Mouse (Mus musculus) embryonic facial prominence, embryonic 11.5 days (tissue): ENCODE data around the gene Traf6. TPM values are rescaled to one million over a fixed set of nuclear protein-coding genes. Genes with fewer than 3 reads are reported as not detected.

ENCODE experiments used
- ATAC-seq: fragments of 200-750 bp; cut with Nextera tagmentation; replicated peaks from 2 replicates; pipeline ENCODE4 v1.8.0; 2017; ENCODE audit warnings: low read depth; ENCODE audit not compliant: insufficient number of reproducible peaks, low FRiP score, low TSS enrichment
- DNase-seq: peaks from one replicate; pipeline ENCODE4 v3.0.0-alpha.2; 2015; ENCODE audit warnings: low spot score
- H3K27ac ChIP-seq: fragments of 300-500 bp; sonication (generic); replicated peaks from 2 replicates; pipeline ENCODE4 v1.5.1; 2014; ENCODE audit warnings: mild to moderate bottlenecking, low read depth, low read length, control low read depth
- H3K27me3 ChIP-seq: fragments of 300-500 bp; sonication (generic); 2 replicates; pipeline ENCODE4 v1.6.1; 2014; ENCODE audit warnings: mild to moderate bottlenecking, low read length, moderate library complexity, mixed read lengths; ENCODE audit not compliant: control insufficient read depth, insufficient read depth
- H3K36me3 ChIP-seq: fragments of 300-500 bp; sonication (generic); replicated peaks from 2 replicates; pipeline ENCODE4 v1.6.1; 2014; ENCODE audit warnings: low read depth, mild to moderate bottlenecking, low read length, moderate library complexity, mixed read lengths; ENCODE audit not compliant: control insufficient read depth, insufficient read depth
- H3K4me1 ChIP-seq: fragments of 300-500 bp; sonication (generic); 2 replicates; pipeline ENCODE4 v1.6.1; 2014; ENCODE audit warnings: low read length, mixed read lengths; ENCODE audit not compliant: control insufficient read depth, insufficient read depth
- H3K4me2 ChIP-seq: fragments of 300-500 bp; sonication (generic); 2 replicates; pipeline ENCODE4 v1.6.1; 2014; ENCODE audit warnings: low read depth, mild to moderate bottlenecking, control low read depth, low read length, moderate library complexity
- H3K4me3 ChIP-seq: fragments of 300-500 bp; sonication (generic); 2 replicates; pipeline ENCODE4 v1.5.1; 2014; ENCODE audit warnings: low read depth, low read length, control low read depth
- H3K9ac ChIP-seq: fragments of 300-500 bp; sonication (generic); replicated peaks from 2 replicates; pipeline ENCODE4 v1.6.1; 2014; ENCODE audit warnings: mild to moderate bottlenecking, control low read depth, low read length
- H3K9me3 ChIP-seq: fragments of 300-500 bp; sonication (generic); replicated peaks from 2 replicates; pipeline ENCODE4 v1.6.1; 2016; ENCODE audit warnings: mild to moderate bottlenecking, low read length, inconsistent platforms, mixed read lengths; ENCODE audit not compliant: control insufficient read depth
- WGBS: fragments of 180-500 bp; shearing (Covaris S2); extraction: QIAGEN DNeasy Blood & Tissue Kit; methylation state at CpG from one replicate; pipeline ENCODE4 v1.1.7; 2014; 5-methylcytosine and 5-hydroxymethylcytosine counted together
- polyA plus RNA-seq: library from polyadenylated mRNA; unstranded; fragments of >200 nt; fragmentation: Nextera tagmentation; extraction: Ambion mirVana; gene quantifications from 2 replicates; pipeline ENCODE4 v1.2.1, GENCODE M21; 2014

The Traf6 gene
- polyA plus RNA-seq, 1 experiment from 2014 or later, result 20.6 TPM

- Histone ChIP-seq H3K27me3 (no peaks in the 10 kb centered on the region), H3K4me2 (peak overlapping the region; percentile 50), H3K9me3 (no peaks in the 10 kb centered on the region), H3K36me3 (no peaks in the 10 kb centered on the region), H3K4me1 (no peaks in the 10 kb centered on the region), H3K4me3 (peak overlapping the region; percentile 88), H3K27ac (no peak overlapping the region), H3K9ac (no peak overlapping the region; the same call in 1 of the 2 replicates)
- peak; percentile 30 for DNase-seq
- no peak for ATAC-seq
- WGBS, result 3% methylated on average over 15 of the region's 15 CpGs
Measured at GRCm38 (mm10) chr2:101679164-101679784, 1.0 kb downstream of the Traf6 start.

GRCm38 (mm10) chr2:101684421-101684820 is 6.2 kb downstream of the Traf6 start:
- WGBS, result 92% methylated on average over 12 of the region's 12 CpGs
- H3K4me1 ChIP-seq, result no peaks in the 10 kb centered on the region
- no peak overlapping the region for H3K4me2 ChIP-seq
- no peak overlapping the region for H3K9ac ChIP-seq
- no peaks in the 10 kb centered on the region for H3K27me3 ChIP-seq
- no peak overlapping the region for H3K4me3 ChIP-seq
- no peak for ATAC-seq
- DNase-seq, result no peak
- no peak overlapping the region for H3K27ac ChIP-seq
- no peaks in the 10 kb centered on the region; the same call in 1 of the 2 replicates for H3K36me3 ChIP-seq
- H3K9me3 ChIP-seq, result no peaks in the 10 kb centered on the region

DNA sequence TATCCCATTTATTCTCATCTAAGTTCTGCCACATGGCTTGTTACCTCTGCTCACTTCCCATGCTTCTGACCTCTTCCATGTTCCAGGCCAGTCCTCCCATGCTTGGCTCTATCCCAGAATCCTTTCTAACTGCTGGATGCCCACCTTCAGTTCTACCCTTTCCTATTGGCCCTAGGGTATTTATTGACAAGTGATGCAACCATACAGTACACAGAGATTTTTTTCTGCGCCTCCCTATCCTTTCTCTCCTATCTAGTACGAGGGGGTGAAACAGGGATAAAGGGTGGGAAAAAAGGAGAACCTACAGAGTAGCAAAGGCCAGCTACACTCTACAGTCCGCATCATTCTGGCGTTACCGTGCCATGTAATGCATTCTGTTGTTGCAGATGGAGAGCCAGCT is 9.8 kb downstream of the Traf6 start:
- H3K36me3 ChIP-seq, result no peaks in the 10 kb centered on the region; the same call in 1 of the 2 replicates
- H3K4me1 ChIP-seq, result no peaks in the 10 kb centered on the region
- no peak overlapping the region for H3K4me3 ChIP-seq
- 94% methylated on average over 5 of the region's 5 CpGs for WGBS
- H3K9me3 ChIP-seq, result no peaks in the 10 kb centered on the region
- no peak overlapping the region for H3K9ac ChIP-seq
- H3K27ac ChIP-seq, result no peak overlapping the region
- no peak overlapping the region for H3K4me2 ChIP-seq
- no peaks in the 10 kb centered on the region for H3K27me3 ChIP-seq
- DNase-seq (no peak), ATAC-seq (no peak)

GRCm38 (mm10) chr2:101690252-101690827 is 12.1 kb downstream of the Traf6 start:
- Histone ChIP-seq H3K4me3 (no peak overlapping the region), H3K27ac (no peak overlapping the region), H3K9me3 (no peaks in the 10 kb centered on the region), H3K4me1 (no peaks in the 10 kb centered on the region), H3K4me2 (no peak overlapping the region), H3K9ac (no peak overlapping the region), H3K27me3 (no peaks in the 10 kb centered on the region), H3K36me3 (no peaks in the 10 kb centered on the region; the same call in 1 of the 2 replicates)
- ATAC-seq, result no peak
- no peak for DNase-seq
- WGBS, result 91% methylated on average over 9 of the region's 9 CpGs

- H3K9me3 ChIP-seq, result no peaks in the 10 kb centered on the region
- H3K27me3 ChIP-seq, result no peaks in the 10 kb centered on the region
- no peak overlapping the region for H3K9ac ChIP-seq
- no peaks in the 10 kb centered on the region for H3K4me1 ChIP-seq
- no peak for DNase-seq
- H3K27ac ChIP-seq, result no peak overlapping the region
- WGBS, result 81% methylated on average over 4 of the region's 4 CpGs
- no peak for ATAC-seq
- no peak overlapping the region for H3K4me3 ChIP-seq
- no peaks in the 10 kb centered on the region; the same call in 1 of the 2 replicates for H3K36me3 ChIP-seq
- no peak overlapping the region for H3K4me2 ChIP-seq
Measured at GRCm38 (mm10) chr2:101693043-101693442, 14.8 kb downstream of the Traf6 start.

GRCm38 (mm10) chr2:101693577-101694215 is 15.5 kb downstream of the Traf6 start:
- no peak overlapping the region for H3K4me3 ChIP-seq
- no peaks in the 10 kb centered on the region for H3K9me3 ChIP-seq
- ATAC-seq (no peak), DNase-seq (peak; percentile 56)
- no peak overlapping the region for H3K9ac ChIP-seq
- WGBS, result 73% methylated on average over 5 of the region's 5 CpGs
- H3K4me2 ChIP-seq, result no peak overlapping the region
- no peaks in the 10 kb centered on the region for H3K27me3 ChIP-seq
- H3K36me3 ChIP-seq, result no peaks in the 10 kb centered on the region; the same call in 1 of the 2 replicates
- H3K27ac ChIP-seq, result no peak overlapping the region
- H3K4me1 ChIP-seq, result no peaks in the 10 kb centered on the region

- no peak overlapping the region for H3K27ac ChIP-seq
- H3K9ac ChIP-seq, result no peak overlapping the region
- H3K4me1 ChIP-seq, result no peaks in the 10 kb centered on the region
- DNase-seq, result no peak
- no peak overlapping the region for H3K4me2 ChIP-seq
- H3K36me3 ChIP-seq, result no peaks in the 10 kb centered on the region; the same call in 1 of the 2 replicates
- no peak overlapping the region for H3K4me3 ChIP-seq
- WGBS, result 79% methylated on average over 7 of the region's 7 CpGs
- H3K27me3 ChIP-seq, result no peaks in the 10 kb centered on the region
- H3K9me3 ChIP-seq, result no peaks in the 10 kb centered on the region
- ATAC-seq, result no peak
Measured at GRCm38 (mm10) chr2:101695584-101695983, 17.4 kb downstream of the Traf6 start.

DNA sequence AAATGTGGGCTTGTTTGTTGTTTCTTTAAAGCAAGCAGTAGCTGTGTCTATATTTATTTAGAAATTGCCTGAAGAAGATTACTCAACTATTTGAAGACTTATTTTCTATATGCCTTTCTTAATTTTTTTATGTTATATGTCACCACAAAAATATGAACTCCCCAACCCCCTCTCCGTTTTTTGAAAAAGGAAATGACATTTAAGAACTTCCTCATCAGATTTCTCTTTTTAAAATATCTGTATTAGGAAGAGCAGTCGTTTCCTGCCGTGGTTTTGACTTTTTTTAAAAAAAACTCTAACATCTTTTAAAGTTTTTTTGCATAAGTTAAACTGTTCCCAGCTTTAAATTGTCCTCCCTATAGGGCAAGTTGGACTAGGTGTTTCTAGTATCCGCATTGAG is 21.1 kb downstream of the Traf6 start:
- Histone ChIP-seq H3K27me3 (no peaks in the 10 kb centered on the region), H3K4me1 (no peaks in the 10 kb centered on the region), H3K27ac (no peak overlapping the region), H3K9ac (no peak overlapping the region), H3K36me3 (no peaks in the 10 kb centered on the region; the same call in 1 of the 2 replicates), H3K4me3 (no peak overlapping the region), H3K4me2 (no peak overlapping the region), H3K9me3 (no peaks in the 10 kb centered on the region)
- no peak for DNase-seq
- ATAC-seq, result no peak
- 84% methylated on average over 4 of the region's 4 CpGs for WGBS
